Mouse (Mus musculus): ENCODE results near the gene Zfp981.
"Not testable (repeated sequence)": the region's sequence is repeated elsewhere in the genome, so short reads cannot be mapped to it uniquely, and the experiment has no call there.

Zfp981 gene

DNA sequence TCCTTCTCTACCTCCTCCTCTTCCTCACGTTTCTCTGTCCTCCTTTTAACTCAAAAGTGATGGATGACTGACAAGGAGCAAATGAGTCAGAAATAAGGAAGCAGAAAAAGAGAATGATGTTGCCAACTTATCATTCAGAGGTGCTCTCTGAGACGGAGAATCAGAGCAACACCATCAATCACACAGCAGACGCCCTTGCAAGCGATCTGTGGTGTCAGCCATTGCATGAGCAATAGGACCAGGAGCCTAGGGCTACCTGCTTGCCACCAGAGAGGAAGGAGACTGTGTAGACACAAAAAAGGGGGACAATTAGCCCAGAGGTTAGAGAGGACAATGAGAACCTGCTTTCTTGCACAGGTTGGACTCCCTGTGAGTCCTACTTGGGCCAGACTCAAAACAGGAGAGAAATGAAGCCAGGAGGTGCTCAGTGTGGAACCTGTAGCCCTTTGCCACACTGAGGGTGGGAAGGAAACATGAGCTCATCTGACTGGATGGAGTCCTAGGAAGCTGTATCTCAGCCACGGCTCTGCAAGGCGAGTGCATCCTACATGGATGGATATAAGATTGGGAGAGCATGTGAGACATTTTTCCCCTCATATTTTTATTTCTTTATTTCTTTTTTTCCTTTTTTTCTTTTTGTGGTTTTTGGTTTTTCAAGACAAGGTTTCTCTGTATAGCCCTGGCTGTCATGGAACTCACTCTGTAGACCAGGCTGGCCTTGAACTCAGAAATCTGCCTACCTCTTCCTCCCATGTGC is 16.5 kb upstream of the Zfp981 start:
- not testable (repeated sequence) for DNase-seq (ENCODE audit: low read depth, low spot score)

DNA sequence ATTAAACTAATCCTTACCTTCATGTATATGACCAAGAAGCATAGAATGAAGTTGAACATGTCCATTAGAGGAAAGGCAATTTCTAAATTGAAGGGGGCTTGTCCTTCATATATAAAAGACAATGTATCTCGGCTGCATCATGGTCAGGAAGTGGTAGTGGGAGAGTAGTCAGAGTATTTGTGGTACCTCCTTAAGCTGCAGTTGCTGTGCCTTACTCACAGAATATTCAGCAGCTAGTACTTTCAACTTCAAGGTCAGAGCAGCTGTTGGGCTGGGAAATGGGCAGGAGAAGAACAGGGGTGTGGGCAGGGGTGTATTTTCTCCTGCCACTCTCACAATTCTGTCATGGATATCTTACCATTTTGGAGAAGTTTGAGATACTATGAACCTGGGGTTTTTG is 15.1 kb upstream of the Zfp981 start:
- DNase-seq (ENCODE audit: low read depth, low spot score): not testable (repeated sequence)

DNA sequence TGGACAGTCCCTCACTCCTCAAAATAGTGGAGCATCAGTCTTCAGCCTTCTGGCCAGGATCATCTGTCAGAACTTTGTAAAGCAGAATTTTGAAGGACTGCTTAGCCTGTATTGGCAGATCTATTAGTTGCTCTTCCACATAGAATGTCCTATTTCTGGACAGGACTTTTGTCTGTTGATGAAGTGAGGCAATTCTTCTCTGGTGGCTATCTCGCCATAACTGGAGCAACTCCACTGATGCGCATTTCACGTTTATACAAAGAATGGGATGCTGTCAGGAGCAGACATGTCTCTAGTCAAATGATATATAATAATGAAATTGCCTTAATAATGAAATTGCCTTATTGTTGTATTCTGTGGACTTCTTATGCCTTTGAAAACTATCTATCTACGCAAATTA is 12.6 kb upstream of the Zfp981 start:
- not testable (repeated sequence) for DNase-seq (ENCODE audit: low read depth, low spot score)

DNA sequence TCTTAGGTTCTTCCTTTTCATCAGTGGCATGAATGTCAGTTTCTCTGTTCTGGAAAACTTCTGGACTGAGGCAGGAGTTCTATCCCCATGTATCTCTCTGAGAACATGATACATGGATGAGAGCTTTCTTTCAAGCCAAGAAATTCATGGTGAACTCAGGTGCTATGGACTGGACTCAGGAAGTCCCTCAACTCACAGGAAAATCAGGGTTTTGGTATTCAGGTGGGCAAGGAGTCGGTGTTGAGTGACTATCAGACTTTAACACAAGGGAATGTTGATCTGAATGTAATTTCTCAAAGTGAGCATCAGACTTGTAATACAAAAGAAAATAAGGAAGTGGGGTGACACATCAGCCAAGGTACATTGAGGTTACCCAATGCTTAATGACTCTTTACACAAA is 9.8 kb upstream of the Zfp981 start:
- not testable (repeated sequence) for DNase-seq (ENCODE audit: low read depth, low spot score)

DNA sequence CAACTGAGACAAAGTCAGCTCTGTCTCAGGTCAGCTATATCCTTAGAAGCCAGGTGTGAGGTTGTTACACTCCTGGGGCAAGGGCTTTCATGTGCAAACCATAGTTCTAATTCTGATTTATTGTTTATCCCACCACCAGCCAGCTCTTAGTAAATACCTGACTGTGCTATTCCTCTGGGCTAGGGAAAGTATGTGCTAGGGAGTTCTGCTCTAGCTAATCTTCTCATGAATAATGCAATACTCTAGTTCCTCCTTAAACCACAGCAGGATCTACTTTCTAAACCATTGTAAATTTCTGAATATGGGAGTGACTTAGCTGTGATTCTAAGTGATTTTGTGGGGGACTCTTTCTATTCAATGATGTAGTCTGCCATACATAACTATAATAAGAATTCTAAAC is 9.4 kb upstream of the Zfp981 start:
- DNase-seq (ENCODE audit: low read depth, low spot score): no peak

DNA sequence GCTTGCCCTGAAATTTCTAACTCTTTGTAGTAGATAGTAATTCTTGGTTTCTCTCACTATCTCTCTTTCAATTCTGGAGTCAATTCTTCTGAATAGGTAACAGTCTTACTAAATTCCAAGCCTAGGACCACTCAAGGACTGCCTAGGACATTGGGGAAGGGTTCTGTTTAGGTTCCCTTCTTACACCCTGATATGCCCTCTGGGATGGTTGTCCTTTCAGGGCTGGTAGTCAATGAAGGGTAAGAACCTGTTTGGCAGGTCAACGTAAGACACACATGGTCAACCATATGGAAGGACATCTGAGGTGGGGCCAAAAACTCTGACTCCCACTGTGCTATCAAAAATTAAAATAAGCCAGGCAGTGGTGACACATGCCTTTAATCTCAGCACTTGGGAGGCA is 9.0 kb upstream of the Zfp981 start:
- no peak for DNase-seq (ENCODE audit: low read depth, low spot score)

DNA sequence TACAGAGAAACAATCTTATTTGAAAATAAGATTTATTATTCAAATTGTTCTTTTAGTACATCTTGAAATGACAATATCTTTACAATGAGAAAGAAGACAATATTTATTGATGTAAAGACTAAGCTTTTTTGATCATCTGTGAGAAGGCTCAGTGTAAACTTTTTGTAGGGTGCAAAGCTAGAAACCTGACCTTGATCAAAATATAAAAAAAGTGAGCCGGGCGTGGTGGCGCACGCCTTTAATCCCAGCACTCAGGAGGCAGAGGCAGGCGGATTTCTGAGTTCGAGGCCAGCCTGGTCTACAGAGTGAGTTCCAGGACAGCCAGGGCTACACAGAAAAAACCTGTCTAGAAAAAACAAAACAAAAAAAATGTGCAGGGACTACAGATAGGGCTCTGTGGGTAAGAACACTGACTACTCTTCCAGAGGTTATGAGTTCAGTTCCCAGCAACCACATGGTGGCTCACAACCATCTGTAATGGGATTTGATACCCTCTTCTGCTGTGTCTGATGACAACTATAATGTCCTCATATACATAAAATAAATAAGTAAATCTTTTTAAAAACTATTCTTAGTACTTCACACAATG is 8.4 kb upstream of the Zfp981 start:
- DNase-seq (ENCODE audit: low read depth, low spot score): not testable (repeated sequence)

DNA sequence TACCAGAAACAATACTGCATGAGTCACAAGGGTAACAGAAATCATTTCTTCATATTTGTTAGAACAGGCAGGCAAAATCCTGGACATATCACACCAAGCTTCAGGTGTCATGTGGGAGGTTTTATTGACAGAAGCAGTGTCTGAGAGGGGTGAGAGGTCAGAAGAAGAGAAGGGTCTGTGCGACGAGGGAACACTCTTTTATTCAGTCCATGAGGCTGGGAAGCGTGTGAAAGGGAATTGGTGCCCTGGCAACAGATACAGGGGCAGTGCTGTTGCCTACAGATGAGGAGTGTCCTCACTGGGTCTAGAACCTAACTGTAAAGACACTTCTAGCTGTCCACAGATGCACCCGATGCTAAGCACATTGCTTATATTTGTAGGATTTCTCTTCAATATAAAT is 6.8 kb upstream of the Zfp981 start:
- no peak for DNase-seq (ENCODE audit: low read depth, low spot score)

DNA sequence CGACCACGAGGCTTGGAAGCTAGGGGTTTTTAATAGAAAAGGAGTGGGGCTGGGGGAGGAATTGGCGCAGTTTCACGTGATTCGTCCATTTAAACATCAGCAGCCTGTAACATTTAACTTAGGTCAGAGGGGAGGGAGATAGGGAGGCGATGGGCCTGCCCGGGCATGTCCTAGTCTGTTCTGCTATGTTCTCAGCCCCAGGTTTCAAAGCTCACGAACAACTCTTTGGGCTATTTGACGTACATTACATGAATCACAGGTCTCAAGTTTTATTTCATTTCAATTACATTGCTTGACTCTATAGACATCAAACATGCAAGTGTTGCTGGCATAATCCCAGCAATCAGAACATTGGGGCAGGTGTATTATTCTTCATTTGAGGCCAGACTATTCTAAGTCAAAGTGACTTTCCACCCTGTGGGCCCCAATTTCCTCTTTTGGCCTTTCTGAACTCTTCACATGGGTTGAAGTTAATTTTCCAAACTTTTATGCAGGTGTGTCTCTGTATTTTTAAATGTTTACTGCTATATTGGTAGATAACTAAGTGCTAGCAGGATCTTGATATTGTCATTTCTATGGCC is 4.0 kb upstream of the Zfp981 start:
- not testable (repeated sequence) for DNase-seq (ENCODE audit: low read depth, low spot score)

DNA sequence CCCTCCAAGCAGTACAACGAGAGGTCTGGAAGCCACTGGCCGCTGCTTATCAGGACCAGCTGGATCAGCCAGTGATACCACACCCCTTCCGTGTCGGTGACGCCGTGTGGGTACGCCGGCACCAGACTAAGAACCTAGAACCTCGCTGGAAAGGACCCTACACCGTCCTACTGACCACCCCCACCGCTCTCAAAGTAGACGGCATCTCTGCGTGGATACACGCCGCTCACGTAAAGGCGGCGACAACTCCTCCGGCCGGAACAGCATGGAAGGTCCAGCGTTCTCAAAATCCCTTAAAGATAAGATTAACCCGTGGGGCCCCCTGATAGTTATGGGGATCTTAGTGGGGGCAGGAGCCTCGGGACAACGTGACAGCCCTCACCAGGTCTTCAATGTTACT is 7.2 kb downstream of the Zfp981 start:
- not testable (repeated sequence) for DNase-seq (ENCODE audit: low read depth, low spot score)

DNA sequence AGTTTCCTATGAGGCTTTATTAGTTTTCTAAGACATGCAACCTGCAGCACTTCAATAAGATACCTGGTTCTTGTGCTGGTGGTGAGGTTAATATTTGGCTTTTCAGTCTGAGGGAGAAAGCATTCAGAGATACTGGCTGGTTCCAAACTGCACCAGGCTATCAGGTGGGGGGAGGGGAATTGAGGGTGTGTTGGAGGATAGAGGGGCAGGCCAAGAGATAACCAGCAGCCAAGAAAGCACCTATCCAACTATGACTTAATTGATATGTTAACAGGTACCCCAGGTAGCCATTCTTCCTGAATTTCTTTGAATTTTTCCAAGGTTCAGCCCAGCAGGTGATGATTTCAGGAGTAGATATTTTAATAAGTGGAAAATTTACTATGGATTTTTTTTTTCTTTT is 10.0 kb downstream of the Zfp981 start:
- not testable (repeated sequence) for DNase-seq (ENCODE audit: low read depth, low spot score)

DNA sequence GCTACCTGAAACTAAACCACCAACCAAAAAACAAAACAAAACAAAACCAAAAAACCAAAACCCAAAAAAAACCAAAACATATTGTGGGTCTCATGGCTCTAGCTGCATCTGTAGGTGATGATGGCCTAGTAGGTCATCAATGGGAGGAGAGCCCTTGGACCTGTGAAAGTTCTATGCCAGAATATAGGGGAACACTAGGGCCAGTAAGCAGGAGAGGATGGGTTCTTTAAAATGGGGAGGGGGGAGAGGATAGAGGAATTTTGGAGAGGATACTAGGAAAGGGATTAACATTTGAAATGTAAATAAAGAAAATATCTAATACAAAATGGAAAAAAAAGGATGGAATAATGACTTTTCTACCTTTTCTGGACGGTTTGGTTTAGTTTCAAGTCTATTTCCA is 14.6 kb downstream of the Zfp981 start:
- DNase-seq (ENCODE audit: low read depth, low spot score): no peak

DNA sequence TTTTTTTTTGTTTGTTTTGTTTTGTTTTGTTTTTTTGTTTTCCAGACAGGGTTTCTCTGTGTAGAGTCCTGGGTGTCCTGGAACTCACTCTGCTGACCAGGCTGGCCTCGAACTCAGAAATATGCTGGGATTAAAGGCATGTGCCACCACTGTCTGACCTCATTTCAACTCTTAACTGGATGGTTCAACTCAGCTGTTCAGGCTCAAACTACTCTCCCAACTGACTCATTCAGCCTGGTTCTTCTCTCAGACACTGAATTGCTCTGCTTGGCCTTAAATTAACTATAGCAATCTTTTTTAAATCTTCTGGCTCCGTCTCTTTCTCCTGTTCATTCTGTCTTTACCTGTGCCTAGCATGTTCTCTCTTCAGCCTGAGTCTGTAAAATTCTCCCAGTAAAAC is 15.3 kb downstream of the Zfp981 start:
- DNase-seq (ENCODE audit: low read depth, low spot score): not testable (repeated sequence)

DNA sequence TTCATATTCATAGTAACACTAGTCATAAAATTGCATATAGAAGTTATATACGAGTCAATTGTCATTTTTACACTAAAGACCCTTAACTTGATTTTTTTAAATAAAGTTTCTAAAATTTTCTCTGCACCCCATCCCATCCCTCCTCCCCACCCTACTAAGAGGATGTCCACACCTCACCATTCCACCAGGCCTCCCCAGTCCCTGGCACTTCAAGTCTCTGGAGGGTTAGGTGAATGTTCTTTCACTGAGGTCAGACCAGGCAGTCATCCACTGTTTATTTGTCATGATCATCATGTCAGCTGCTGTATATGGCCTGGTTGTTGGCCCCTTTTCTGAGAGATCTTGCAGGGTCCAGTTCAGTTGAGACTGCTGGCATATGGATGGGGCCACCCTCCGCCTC is 18.9 kb downstream of the Zfp981 start:
- DNase-seq (ENCODE audit: low read depth, low spot score): no peak

DNA sequence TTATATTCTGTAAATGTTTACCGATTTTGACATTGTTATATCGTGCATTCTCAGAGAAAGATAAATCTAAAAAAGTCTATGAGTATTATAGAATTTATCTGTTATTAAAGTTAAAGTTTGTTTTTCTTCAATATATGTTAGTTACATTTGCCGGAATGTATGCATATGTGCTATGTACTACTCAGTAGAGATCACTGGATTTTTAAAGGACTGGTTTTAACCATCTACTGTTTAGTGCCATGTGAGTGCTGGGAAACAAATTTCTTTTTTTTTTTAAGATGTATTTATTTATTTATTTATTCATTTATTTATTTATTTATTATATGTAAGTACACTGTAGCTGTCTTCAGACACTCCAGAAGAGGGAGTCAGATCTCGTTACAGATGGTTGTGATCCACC is 32.7 kb downstream of the Zfp981 start:
- no peak for DNase-seq (ENCODE audit: low read depth, low spot score)

DNA sequence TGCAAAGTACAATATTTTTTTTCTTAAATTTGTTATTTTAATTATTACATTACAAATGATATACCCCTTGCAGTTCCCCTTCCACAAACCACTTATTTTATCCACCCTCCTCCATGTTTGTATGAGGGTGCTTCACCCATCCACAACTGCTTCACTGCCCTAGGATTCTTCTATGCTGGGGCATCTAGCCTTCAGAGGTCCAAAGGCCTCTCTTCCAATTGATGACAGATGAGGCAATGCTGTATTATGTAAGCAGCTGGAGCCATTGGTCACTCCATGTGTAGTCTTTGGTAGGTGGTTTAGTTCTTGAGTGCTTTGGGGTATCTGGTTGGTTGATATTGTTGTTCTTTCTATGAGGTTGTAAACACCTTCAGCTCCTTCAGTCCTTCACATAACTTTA is 34.1 kb downstream of the Zfp981 start:
- DNase-seq (ENCODE audit: low read depth, low spot score): no peak

DNA sequence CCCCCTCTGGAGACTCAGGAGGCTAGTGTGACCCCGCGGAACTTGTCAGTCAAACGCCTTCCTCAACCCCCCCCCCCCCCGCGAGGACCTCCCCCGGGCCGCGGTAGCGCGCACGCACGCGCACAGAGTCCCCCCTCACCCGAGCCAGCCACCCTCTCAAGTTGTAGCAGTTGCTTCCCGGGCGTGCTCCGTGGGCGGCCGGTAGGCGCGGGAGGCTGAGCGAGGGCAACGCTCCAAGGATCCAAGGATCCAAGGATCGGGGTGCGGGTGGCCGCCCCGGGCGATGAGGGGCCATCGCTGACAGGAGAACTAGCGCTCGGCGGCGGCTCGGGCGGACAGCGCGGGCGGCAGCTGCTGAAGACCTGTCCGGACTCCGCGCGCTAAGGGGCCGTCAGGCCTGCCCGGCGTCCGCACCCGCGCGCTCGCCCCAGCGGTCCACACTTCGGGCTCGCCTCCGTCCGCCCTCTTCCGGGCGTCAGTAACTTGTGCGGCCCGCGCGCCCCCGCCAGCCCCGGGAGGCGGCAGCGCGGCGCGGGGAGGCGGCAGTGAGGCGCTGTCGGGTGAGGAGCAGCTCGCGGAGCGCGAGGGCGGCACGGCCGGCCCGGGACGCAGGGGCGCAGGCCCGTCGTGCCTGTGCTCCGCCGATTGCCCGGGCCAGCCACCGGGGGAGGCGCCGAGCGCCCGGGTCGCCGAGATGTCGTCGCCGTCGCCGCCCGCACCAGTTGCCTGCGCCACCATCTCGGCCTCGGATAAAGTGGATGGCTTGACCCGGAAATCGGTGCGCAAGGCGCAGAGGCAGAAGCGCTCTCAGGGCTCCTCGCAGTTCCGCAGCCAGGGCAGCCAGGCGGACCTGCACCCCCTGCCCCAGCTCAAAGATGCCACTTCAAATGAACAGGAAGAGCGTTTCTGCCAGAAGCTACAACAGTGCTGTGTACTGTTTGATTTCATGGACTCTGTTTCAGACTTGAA is 78.4 kb downstream of the Zfp981 start:
- DNase-seq (ENCODE audit: low read depth, low spot score): not testable (repeated sequence)
